ENCODE assay signal across 21 mouse cellular contexts in the genomic region with DNA sequence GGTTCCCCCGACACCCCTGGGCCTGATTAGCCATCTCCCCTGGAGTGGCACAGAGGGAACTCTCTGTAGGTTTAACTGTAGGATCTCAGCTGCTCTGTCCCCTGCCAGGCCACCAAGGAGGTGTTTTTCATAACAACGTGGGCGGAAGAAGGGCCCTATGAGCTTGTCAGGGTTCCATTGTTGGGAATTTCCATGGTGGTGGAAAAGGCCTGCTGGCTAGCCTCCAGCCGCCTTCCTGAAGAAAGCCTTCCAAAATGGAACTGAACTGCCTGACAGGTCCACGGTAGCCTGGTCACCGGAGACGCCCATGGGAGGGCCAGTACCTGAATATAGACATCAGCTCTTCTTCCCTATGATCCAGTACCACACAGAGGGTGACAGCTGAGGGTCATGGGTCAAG.
DNase-seq lines count a peak whose midpoint lies in the region; ATAC-seq and TF ChIP-seq lines count a peak whose summit lies in the region.
"Had no signal": no experiment of that assay in that cellular context is flagged by ENCODE, and none has a peak within 500 bp of the region (broad histone marks: within the 10 kb centered on the region; RNA-seq: fewer than 3 reads in every experiment).

No protein-coding gene starts in this region.

- ATAC-seq in cerebellum, adult (ENCODE audit: insufficient number of reproducible peaks, low FRiP score, low TSS enrichment) = no peak
- ATAC-seq: activated CD4-positive, CD25-positive, alpha-beta regulatory T cell, adult 4 months; forebrain, embryonic 13.5 days; forebrain, embryonic 16.5 days; intestine, postnatal 0 days had no signal

- no peak overlapping the region for H3K4me3 ChIP-seq in layer of hippocampus, adult 2 months
- H3K4me3 ChIP-seq: forebrain, embryonic 10.5 days; forebrain, embryonic 13.5 days; heart, adult 2 months; heart, embryonic 10.5 days; hindbrain, embryonic 12.5 days; hindbrain, embryonic 15.5 days had no signal

- no peak for TF ChIP-seq CTCF in layer of hippocampus, adult 2 months (conservative IDR thresholded peaks at IDR 0.05)

- DNase-seq in cerebellum, adult 11-12 months = peak; percentile 67
- no peak for DNase-seq in cerebellum, postnatal 36 days
- peak; percentile 55 for DNase-seq in cerebellum, adult 8-10 months
- DNase-seq in layer of hippocampus, adult 2 months (ENCODE audit: low spot score in 2 of 2) = no peak
- no peak for DNase-seq in layer of hippocampus, adult 11-12 months (ENCODE audit: low spot score)
- DNase-seq in brain, adult 2 months (ENCODE audit: low read depth, low spot score) = peak; percentile 74
- DNase-seq in adrenal gland, adult (ENCODE audit: inconsistent age in 2 of 2, low spot score in 1 of 2) = no peak
- DNase-seq: adrenal gland, postnatal 10 days; adrenal gland, postnatal 36 days; gastrocnemius, postnatal 10 days; gastrocnemius, postnatal 36 days; heart, adult 2 months had no signal

- 0 out of 2 replicates have a peak overlapping the region, but pooled peaks have one; percentile 28 for H3K27ac ChIP-seq in layer of hippocampus, adult 2 months
- H3K27ac ChIP-seq: forebrain, embryonic 10.5 days; forebrain, embryonic 13.5 days; heart, adult 2 months; heart, embryonic 10.5 days; hindbrain, embryonic 12.5 days; hindbrain, embryonic 15.5 days had no signal

Comparison
In these comparisons a context has a peak if more than half of its experiments do, and no peak if none do; other contexts are left out.
1. DNase-seq: peak in cerebellum, adult 11-12 months (single experiment), cerebellum, adult 8-10 months (single experiment) and brain, adult 2 months (single experiment); none in cerebellum, postnatal 36 days (0 of 2), layer of hippocampus, adult 2 months (0 of 2), layer of hippocampus, adult 11-12 months (single experiment) and adrenal gland, adult (0 of 2).